Mouse (Mus musculus) lung, adult 2 months (tissue): ENCODE data around the gene Cgnl1. TPM values are rescaled to one million over a fixed set of nuclear protein-coding genes. Genes with fewer than 3 reads are reported as not detected.

ENCODE experiments used
- DNase-seq: peaks from one replicate; pipeline ENCODE4 v3.0.0; 2022
- H3K4me1 ChIP-seq: fragments of 200-500 bp; 2 replicates; pipeline ENCODE4 v1.6.1; 2011; ENCODE audit warnings: low read length; ENCODE audit not compliant: control insufficient read depth, insufficient read depth
- H3K4me3 ChIP-seq: fragments of 200-500 bp; replicated peaks from 2 replicates; pipeline ENCODE3; 2011; ENCODE audit warnings: low read depth, mild to moderate bottlenecking, control low read depth, low read length; ENCODE audit errors: extremely low read depth
- CTCF ChIP-seq: fragments of 200-500 bp; IDR thresholded peaks from 2 replicates; pipeline ENCODE4 v1.5.1; 2011; ENCODE audit warnings: mild to moderate bottlenecking, low read length, control low read depth; ENCODE audit not compliant: insufficient read depth
- POLR2A ChIP-seq: fragments of 200-500 bp; IDR thresholded peaks from 2 replicates; pipeline ENCODE4 v1.6.1; 2011; ENCODE audit warnings: low read depth, mild to moderate bottlenecking, control low read depth, low read length, borderline replicate concordance; ENCODE audit errors: extremely low read depth
- WGBS: fragments of 180-500 bp; shearing (Covaris S2); methylation state at CpG from one replicate; pipeline ENCODE4 v1.1.7; 2018; 5-methylcytosine and 5-hydroxymethylcytosine counted together
- polyA plus RNA-seq: library from polyadenylated mRNA; depleted of rRNA; stranded (reverse); fragments of >200 nt; gene quantifications from 2 replicates; pipeline ENCODE4 v1.2.3, GENCODE M21; 2012

The Cgnl1 gene
- polyA plus RNA-seq, 1 experiment, result 32.9 TPM

GRCm38 (mm10) chr9:71733559-71733958, 37.8 kb downstream of the Cgnl1 start:
- WGBS, result 76% methylated on average over 2 of the region's 2 CpGs
- no peak for TF ChIP-seq POLR2A
- no peak for TF ChIP-seq CTCF
- DNase-seq, result no peak
- no peak overlapping the region for H3K4me3 ChIP-seq
- H3K4me1 ChIP-seq, result peaks cover 14% of the 10 kb centered on the region

GRCm38 (mm10) chr9:71728822-71729311, 42.5 kb downstream of the Cgnl1 start:
- no peak for DNase-seq
- 57% methylated on average over 5 of the region's 5 CpGs for WGBS
- TF ChIP-seq POLR2A, result no peak
- TF ChIP-seq CTCF, result no peak
- peaks cover 6% of the 10 kb centered on the region for H3K4me1 ChIP-seq
- no peak overlapping the region for H3K4me3 ChIP-seq

GRCm38 (mm10) chr9:71727233-71727632, 44.2 kb downstream of the Cgnl1 start:
- no peak for TF ChIP-seq POLR2A
- no peak for TF ChIP-seq CTCF
- Histone ChIP-seq H3K4me1 (peaks cover 6% of the 10 kb centered on the region), H3K4me3 (no peak overlapping the region)
- 54% methylated on average over 4 of the region's 4 CpGs for WGBS
- no peak for DNase-seq

GRCm38 (mm10) chr9:71726121-71726520, 45.3 kb downstream of the Cgnl1 start:
- TF ChIP-seq CTCF, result no peak
- TF ChIP-seq POLR2A, result no peak
- no peak for DNase-seq
- WGBS, result 55% methylated on average over 3 of the region's 3 CpGs
- Histone ChIP-seq H3K4me1 (peaks cover 6% of the 10 kb centered on the region), H3K4me3 (no peak overlapping the region)

GRCm38 (mm10) chr9:71722366-71722765, 49.0 kb downstream of the Cgnl1 start:
- peak; percentile 31 for DNase-seq
- Histone ChIP-seq H3K4me1 (0 out of 2 replicates have a peak, but pooled peaks cover 2% of the 10 kb centered on the region), H3K4me3 (no peak overlapping the region)
- 50% methylated on average over 3 of the region's 3 CpGs for WGBS
- TF ChIP-seq CTCF, result no peak
- TF ChIP-seq POLR2A, result no peak

DNA sequence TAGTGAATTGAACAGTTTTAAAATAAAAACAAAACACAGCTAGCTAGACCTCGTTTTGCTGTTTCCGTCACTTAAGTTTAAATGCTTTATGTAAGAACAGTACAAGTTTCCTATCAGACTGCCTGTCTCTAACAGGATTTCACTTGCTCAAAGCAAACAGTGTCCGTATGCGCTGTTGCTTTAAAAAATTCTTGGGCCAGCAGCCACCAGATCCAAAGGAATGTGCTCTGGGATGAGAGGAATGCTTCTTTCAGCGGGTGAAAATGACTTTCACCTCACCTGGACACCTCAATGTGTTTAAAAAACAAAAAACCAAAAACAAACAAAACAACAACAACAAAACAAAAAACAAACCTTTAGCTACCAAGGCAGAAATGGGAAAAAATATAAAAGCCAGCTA, 54.4 kb downstream of the Cgnl1 start:
- 0 out of 2 replicates have a peak, but pooled peaks cover 2% of the 10 kb centered on the region for H3K4me1 ChIP-seq
- no peak overlapping the region for H3K4me3 ChIP-seq
- TF ChIP-seq CTCF, result no peak
- TF ChIP-seq POLR2A, result no peak
- WGBS, result 52% methylated on average over 5 of the region's 5 CpGs
- DNase-seq, result peak; percentile 33

- TF ChIP-seq CTCF (no peak), POLR2A (no peak)
- Histone ChIP-seq H3K4me1 (peaks cover 9% of the 10 kb centered on the region), H3K4me3 (no peak overlapping the region)
- no peak for DNase-seq
- WGBS, result 75% methylated on average over 10 of the region's 10 CpGs
These were observed 60.6 kb downstream of the Cgnl1 start for GRCm38 (mm10) chr9:71710776-71711175.

DNA sequence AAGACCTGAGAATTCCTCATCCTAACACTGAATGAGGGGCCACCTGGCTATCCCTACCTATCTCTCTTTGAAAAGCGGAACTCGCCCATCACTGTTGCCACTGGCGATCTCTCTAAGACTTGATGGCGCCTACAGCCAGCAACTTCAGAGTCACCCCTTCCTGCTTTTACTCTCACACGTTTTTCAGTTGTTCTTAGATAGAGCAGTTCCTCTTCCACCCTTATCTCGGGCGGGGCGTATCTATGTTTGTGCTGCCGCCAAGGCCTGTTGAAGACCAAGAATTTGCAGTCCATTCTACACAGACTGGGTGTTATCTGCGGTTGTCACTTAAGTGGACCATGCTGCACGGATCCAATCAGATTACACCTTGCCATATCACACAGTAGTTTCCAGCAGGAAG, 62.2 kb downstream of the Cgnl1 start:
- H3K4me3 ChIP-seq, result no peak overlapping the region
- peaks cover 9% of the 10 kb centered on the region for H3K4me1 ChIP-seq
- DNase-seq, result no peak
- TF ChIP-seq POLR2A (no peak), CTCF (no peak)
- 48% methylated on average over 11 of the region's 11 CpGs for WGBS

DNA sequence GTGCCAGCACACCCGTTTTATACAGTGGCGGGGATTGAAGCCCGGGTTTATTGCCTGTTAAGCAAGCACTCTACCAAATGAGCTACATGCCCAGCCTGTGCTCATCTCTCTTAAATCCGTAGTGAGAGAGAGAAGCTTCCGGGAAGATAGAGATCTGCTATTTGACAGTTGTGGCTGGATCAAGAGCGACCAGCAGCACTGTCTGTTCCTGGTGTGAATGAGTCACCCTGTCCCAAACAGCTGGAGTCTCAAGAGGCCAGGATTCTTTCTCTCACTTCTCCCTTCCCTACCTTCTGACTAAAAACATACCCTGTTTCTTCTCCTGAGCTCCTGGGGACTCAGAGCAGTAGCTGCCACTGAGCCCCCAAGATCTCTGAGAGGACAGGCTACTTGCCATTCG, 63.4 kb downstream of the Cgnl1 start:
- no peak for DNase-seq
- Histone ChIP-seq H3K4me3 (no peak overlapping the region), H3K4me1 (peaks cover 9% of the 10 kb centered on the region)
- WGBS, result 79% methylated on average over 7 of the region's 7 CpGs
- TF ChIP-seq POLR2A (no peak), CTCF (no peak)

GRCm38 (mm10) chr9:71704332-71705014, 66.9 kb downstream of the Cgnl1 start:
- TF ChIP-seq POLR2A (no peak), CTCF (no peak)
- DNase-seq, result no peak
- peaks cover 7% of the 10 kb centered on the region; the same call in 1 of the 2 replicates for H3K4me1 ChIP-seq
- no peak overlapping the region for H3K4me3 ChIP-seq
- 81% methylated on average over 13 of the region's 13 CpGs for WGBS

GRCm38 (mm10) chr9:71699087-71699486, 72.3 kb downstream of the Cgnl1 start:
- TF ChIP-seq CTCF, result no peak
- no peak for TF ChIP-seq POLR2A
- Histone ChIP-seq H3K4me1 (peaks cover 8% of the 10 kb centered on the region), H3K4me3 (no peak overlapping the region)
- no peak for DNase-seq
- 89% methylated on average over 5 of the region's 5 CpGs for WGBS
